Mouse (Mus musculus) heart, postnatal 25 days (tissue): ENCODE data around the gene Wdr73. TPM values are rescaled to one million over a fixed set of nuclear protein-coding genes. Genes with fewer than 3 reads are reported as not detected.

Source experiments
- DNase-seq: peaks from one replicate; pipeline ENCODE4 v3.0.0; 2022; ENCODE audit warnings: low spot score
- intact Hi-C: fragments of 180-260 bp; cut with DNase I; formaldehyde crosslinking; loops from one replicate; pipeline ENCODE4 v1.15.1; 2025
- total RNA-seq, 2 experiments: library from RNA; stranded (reverse); gene quantifications; 2 replicates each; pipeline ENCODE4 v1.2.3; 2021

The Wdr73 gene
- total RNA-seq, 2 experiments from 2014 or later, result 5.7 to 6.0 TPM

- no peak for DNase-seq
- intact Hi-C loops, result loop anchor here (5.0 to 10.0 kb wide), 2 partner anchors 199 to 481 kb away; partner anchors contain the start of gene Rps17
Observed at GRCm38 (mm10) chr7:80863520-80863919, 37.5 kb downstream of the Wdr73 start.

GRCm38 (mm10) chr7:80862475-80862874, 38.6 kb downstream of the Wdr73 start:
- no peak for DNase-seq
- intact Hi-C loops, result loop anchor here (5.0 to 10.0 kb wide), 2 partner anchors 200 to 482 kb away; partner anchors contain the start of gene Rps17

- intact Hi-C loops, result loop anchor here (5.0 to 10.0 kb wide), 2 partner anchors 201 to 484 kb away; partner anchors contain the start of gene Rps17
- peak; percentile 87 for DNase-seq
Observed at GRCm38 (mm10) chr7:80860729-80861274, 40.3 kb downstream of the Wdr73 start, which contains the start of gene Zscan2. Zscan2 (plus strand) TSS chr7:80860920.

GRCm38 (mm10) chr7:80860227-80860626, 40.8 kb downstream of the Wdr73 start:
- no peak for DNase-seq
- intact Hi-C loops, result loop anchor here (5.0 to 10.0 kb wide), 2 partner anchors 202 to 485 kb away; partner anchors contain the start of gene Rps17

GRCm38 (mm10) chr7:80857181-80857580, 43.9 kb downstream of the Wdr73 start:
- intact Hi-C loops, result loop anchor here (1.0 kb wide), 1 partner anchor 298 kb away; no protein-coding TSS in a partner anchor
- peak; percentile 53 for DNase-seq

- DNase-seq, result no peak
- intact Hi-C loops, result no loop called here
Observed at GRCm38 (mm10) chr7:80855316-80855715, 45.8 kb downstream of the Wdr73 start.

GRCm38 (mm10) chr7:80853218-80853617, 47.9 kb downstream of the Wdr73 start:
- DNase-seq, result no peak
- intact Hi-C loops, result no loop called here

- DNase-seq, result no peak
- intact Hi-C loops, result no loop called here
Observed at GRCm38 (mm10) chr7:80850520-80850919, 50.5 kb downstream of the Wdr73 start.

- DNase-seq, result no peak
- intact Hi-C loops, result loop anchor here (1.0 to 5.0 kb wide), 3 partner anchors 47 to 120 kb away; no protein-coding TSS in a partner anchor
Observed at GRCm38 (mm10) chr7:80849710-80850109, 51.4 kb downstream of the Wdr73 start.

GRCm38 (mm10) chr7:80849267-80849666, 51.8 kb downstream of the Wdr73 start:
- DNase-seq, result no peak
- intact Hi-C loops, result loop anchor here (1.0 to 5.0 kb wide), 3 partner anchors 47 to 120 kb away; no protein-coding TSS in a partner anchor

GRCm38 (mm10) chr7:80846709-80847108, 54.4 kb downstream of the Wdr73 start:
- intact Hi-C loops, result loop anchor here (5.0 kb wide), 1 partner anchor 44 kb away; no protein-coding TSS in a partner anchor
- DNase-seq, result no peak

- DNase-seq, result no peak
- intact Hi-C loops, result loop anchor here (5.0 kb wide), 1 partner anchor 44 kb away; no protein-coding TSS in a partner anchor
Observed at GRCm38 (mm10) chr7:80846280-80846678, 54.8 kb downstream of the Wdr73 start.

GRCm38 (mm10) chr7:80845621-80846279, 55.3 kb downstream of the Wdr73 start:
- intact Hi-C loops, result loop anchor here (5.0 kb wide), 1 partner anchor 43 kb away; no protein-coding TSS in a partner anchor
- no peak for DNase-seq

GRCm38 (mm10) chr7:80844691-80845090, 56.4 kb downstream of the Wdr73 start:
- no peak for DNase-seq
- intact Hi-C loops, result loop anchor here (5.0 kb wide), 1 partner anchor 42 kb away; no protein-coding TSS in a partner anchor

- intact Hi-C loops, result no loop called here
- DNase-seq, result no peak
Observed at GRCm38 (mm10) chr7:80843910-80844640, 57.0 kb downstream of the Wdr73 start.

- no peak for DNase-seq
- intact Hi-C loops, result no loop called here
Observed at GRCm38 (mm10) chr7:80843176-80843575, 57.9 kb downstream of the Wdr73 start.

GRCm38 (mm10) chr7:80842132-80842531, 58.9 kb downstream of the Wdr73 start:
- no peak for DNase-seq
- intact Hi-C loops, result no loop called here

GRCm38 (mm10) chr7:80840937-80841336, 60.1 kb downstream of the Wdr73 start:
- intact Hi-C loops, result loop anchor here (2.0 kb wide), 1 partner anchor 98 kb away; no protein-coding TSS in a partner anchor

More at GRCm38 (mm10) chr7:80840937-80841336, 60.1 kb downstream of the Wdr73 start:
- DNase-seq, result no peak
